Mouse (Mus musculus) stomach, embryonic 16.5 days (tissue): Measurements from ENCODE around the gene Cym. TPM values are rescaled to one million over a fixed set of nuclear protein-coding genes. Genes with fewer than 3 reads are reported as not detected.

ENCODE experiments used
- ATAC-seq: fragments of 200-750 bp; cut with Nextera tagmentation; 2 replicates; pipeline ENCODE4 v1.8.0; 2017; ENCODE audit warnings: moderate number of reproducible peaks, moderate TSS enrichment; ENCODE audit not compliant: insufficient read depth, low FRiP score
- H3K27ac ChIP-seq: fragments of 300-500 bp; sonication (generic); 2 replicates; pipeline ENCODE4 v1.5.1; 2014; ENCODE audit warnings: low read length
- H3K27me3 ChIP-seq: fragments of 300-500 bp; sonication (generic); 2 replicates; pipeline ENCODE4 v1.6.1; 2014; ENCODE audit warnings: low read length, control low read depth, mixed read lengths; ENCODE audit not compliant: control insufficient read depth, insufficient read depth
- H3K36me3 ChIP-seq: fragments of 300-500 bp; sonication (generic); 2 replicates; pipeline ENCODE4 v1.6.1; 2014; ENCODE audit warnings: low read length; ENCODE audit not compliant: control insufficient read depth, insufficient read depth
- H3K4me1 ChIP-seq: fragments of 300-500 bp; sonication (generic); 2 replicates; pipeline ENCODE4 v1.6.1; 2014; ENCODE audit warnings: low read length, control low read depth, mixed read lengths; ENCODE audit not compliant: control insufficient read depth, insufficient read depth
- H3K4me2 ChIP-seq: fragments of 300-500 bp; sonication (generic); 2 replicates; pipeline ENCODE4 v1.6.1; 2014; ENCODE audit warnings: low read depth, low read length, mixed read lengths
- H3K4me3 ChIP-seq: fragments of 300-500 bp; sonication (generic); replicated peaks from 2 replicates; pipeline ENCODE4 v1.5.1; 2014; ENCODE audit warnings: mild to moderate bottlenecking, low read length
- H3K9ac ChIP-seq: fragments of 300-500 bp; sonication (generic); 2 replicates; pipeline ENCODE4 v1.6.1; 2014; ENCODE audit warnings: low read length
- H3K9me3 ChIP-seq: fragments of 300-500 bp; sonication (generic); replicated peaks from 2 replicates; pipeline ENCODE4 v1.6.1; 2016; ENCODE audit warnings: low read length, control low read depth; ENCODE audit not compliant: control insufficient read depth
- WGBS: fragments of 180-500 bp; shearing (Covaris S2); extraction: QIAGEN DNeasy Blood & Tissue Kit; methylation state at CpG from one replicate; pipeline ENCODE4 v1.1.7; 2014; 5-methylcytosine and 5-hydroxymethylcytosine counted together
- polyA plus RNA-seq: library from polyadenylated mRNA; unstranded; fragments of >200 nt; fragmentation: Nextera tagmentation; extraction: Ambion mirVana; gene quantifications from 2 replicates; pipeline ENCODE4 v1.2.1, GENCODE M21; 2015

The Cym gene
- polyA plus RNA-seq, 1 experiment from 2014 or later, result 7,568 TPM

- no peak for ATAC-seq
Measured at GRCm38 (mm10) chr3:107162741-107163140, 58.8 kb downstream of the Cym start.

More at GRCm38 (mm10) chr3:107162741-107163140, 58.8 kb downstream of the Cym start:
- Histone ChIP-seq H3K4me3 (no peak overlapping the region), H3K4me2 (no peak overlapping the region), H3K4me1 (no peaks in the 10 kb centered on the region), H3K27ac (no peak overlapping the region), H3K36me3 (no peaks in the 10 kb centered on the region), H3K9me3 (no peaks in the 10 kb centered on the region), H3K27me3 (0 out of 2 replicates have a peak, but pooled peaks cover 3% of the 10 kb centered on the region), H3K9ac (no peak overlapping the region)
- 81% methylated on average over 2 of the region's 2 CpGs for WGBS

Other genes with a start within 250 kb of the Cym start
- 0.56 and 0.70 TPM in 2 replicates for gene Kcna3, start 185.6 kb downstream of the Cym start, polyA plus RNA-seq
- gene Kcna2, start 120.6 kb downstream of the Cym start, polyA plus RNA-seq, result 0.12 and 0.14 TPM in 2 replicates
- gene Kcna10, start 38.7 kb downstream of the Cym start, polyA plus RNA-seq, result not detected in 2 replicates
- 1.5 and 3.3 TPM in 2 replicates for gene A630076J17Rik, start 8.9 kb upstream of the Cym start, polyA plus RNA-seq
- 0.15 and 0.20 TPM in 2 replicates for gene Prok1, start 18.0 kb upstream of the Cym start, polyA plus RNA-seq
- 175 and 181 TPM in 2 replicates for gene Lamtor5, start 57.1 kb upstream of the Cym start, polyA plus RNA-seq
- gene Slc16a4, start 69.5 kb upstream of the Cym start, polyA plus RNA-seq, result 2.2 and 2.6 TPM in 2 replicates
- gene Rbm15, start 111.9 kb upstream of the Cym start, polyA plus RNA-seq, result 11.0 and 12.3 TPM in 2 replicates
- gene Kcnc4, start 237.8 kb upstream of the Cym start, polyA plus RNA-seq, result 0.14 TPM in 1 of 2 replicates, not detected in the other